Mouse (Mus musculus): Measurements from ENCODE around the gene Dpm2.

Gene Dpm2

DNA sequence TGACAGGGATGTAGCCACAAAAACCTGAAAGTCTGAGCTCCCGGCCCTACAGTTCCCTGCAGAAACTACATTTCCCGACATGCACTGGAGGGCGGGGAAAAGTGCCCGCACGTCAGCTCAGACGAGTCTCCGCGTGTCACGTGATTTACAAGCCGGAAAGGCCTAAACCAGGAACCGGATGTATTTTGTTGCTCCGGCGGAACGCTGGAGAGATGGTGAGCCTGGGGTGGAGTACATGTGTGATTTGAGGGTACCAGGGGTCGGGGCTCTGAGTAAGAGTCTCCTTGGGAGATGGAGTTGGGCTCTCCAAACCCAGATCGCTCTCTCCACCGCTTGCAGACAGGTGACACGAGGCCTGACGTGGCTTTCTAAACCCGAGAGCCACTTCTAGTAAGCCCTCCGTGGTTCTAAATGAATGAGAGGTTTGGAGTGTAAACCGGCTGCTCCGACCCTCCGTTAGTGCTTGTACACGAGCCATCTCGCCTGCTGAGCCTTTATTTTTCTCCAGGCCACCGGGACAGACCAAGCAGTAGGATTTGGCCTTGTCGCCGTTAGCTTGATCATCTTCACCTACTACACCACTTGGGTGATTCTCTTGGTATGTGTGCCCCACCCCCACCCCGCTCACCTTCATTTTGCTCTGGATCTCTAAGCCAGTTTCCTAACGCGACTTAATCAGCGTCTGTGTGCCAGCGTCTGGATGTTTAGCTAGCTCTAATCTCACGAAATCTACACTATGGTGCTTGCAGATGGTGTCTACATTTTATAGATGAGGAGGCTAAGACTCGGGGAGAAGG lies at the start of gene Dpm2:
Gene Dpm2 (plus strand): TSS at position 161 of the 797 bp plus-strand sequence.
- peak; percentile 82 for DNase-seq (ENCODE audit: extremely low spot score, low read depth, low spot score)

DNA sequence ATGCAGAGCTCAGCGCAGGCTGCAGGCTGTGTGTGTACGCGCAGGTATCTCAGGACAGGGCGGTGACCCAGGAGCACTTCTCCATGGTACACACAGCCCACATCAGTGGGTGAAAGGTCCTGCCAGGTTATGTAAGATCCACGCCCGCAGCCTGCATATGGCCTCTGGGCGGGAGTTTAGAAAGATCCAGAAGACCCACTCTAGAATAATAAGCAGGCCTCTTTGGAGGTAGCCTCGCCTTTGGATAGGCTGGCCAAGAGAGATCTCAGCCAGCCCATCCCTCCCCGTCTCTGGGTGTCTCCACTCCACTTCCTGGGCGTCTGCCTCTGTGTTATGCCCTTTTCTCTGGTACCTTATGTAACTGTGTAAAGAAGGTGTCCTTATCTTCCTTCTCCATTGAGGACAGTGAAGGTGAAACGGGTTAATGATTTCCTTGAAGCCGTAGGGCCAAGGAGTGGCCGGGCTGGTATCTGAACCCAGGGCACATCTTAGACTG lies 46.1 kb upstream of the Dpm2 start:
- DNase-seq (ENCODE audit: extremely low spot score, low read depth, low spot score) = no peak

DNA sequence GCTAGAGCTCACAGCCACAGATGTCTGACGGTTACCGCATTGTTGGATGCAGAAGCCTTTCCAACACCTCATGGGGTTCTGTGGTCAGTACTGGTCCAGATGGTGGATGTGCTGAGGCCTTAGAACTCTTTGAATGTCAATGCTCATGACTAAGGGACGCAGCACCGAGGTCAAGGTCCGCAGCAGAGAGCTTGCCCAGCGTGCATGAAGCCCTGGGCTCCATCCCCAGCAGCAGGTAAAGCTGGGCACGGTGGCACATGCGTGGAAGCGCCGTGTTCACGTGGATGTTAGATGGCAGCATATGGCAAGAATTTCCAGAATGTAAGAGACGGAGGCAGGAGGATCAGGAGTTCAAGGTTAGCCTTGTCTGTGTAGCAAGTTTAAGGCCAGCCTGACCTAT lies 44.8 kb upstream of the Dpm2 start:
- DNase-seq (ENCODE audit: extremely low spot score, low read depth, low spot score) = no peak

DNA sequence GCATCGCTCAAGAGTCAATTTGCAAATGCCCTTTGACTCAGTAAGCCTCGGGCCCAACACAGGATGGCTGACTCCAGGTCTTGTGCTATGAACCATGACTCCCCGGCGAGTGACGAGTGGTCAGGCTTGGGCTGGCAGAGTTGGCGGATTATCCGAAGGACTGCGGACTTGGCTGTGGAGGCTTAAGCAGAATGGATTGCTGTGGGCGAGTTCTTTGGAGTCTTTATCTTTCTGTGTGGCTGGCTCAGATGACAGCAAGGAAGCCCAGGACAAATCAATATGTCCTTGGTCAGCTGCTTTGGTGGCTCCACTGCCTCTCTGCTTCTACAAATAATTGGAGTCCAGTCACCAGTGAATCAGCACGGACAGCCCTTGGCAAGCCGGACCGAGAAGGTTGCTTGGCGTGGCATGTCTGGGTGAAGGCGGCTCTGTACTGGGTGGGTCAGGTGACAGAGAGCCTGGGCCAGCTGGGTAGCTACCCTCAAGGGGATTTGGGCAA lies 43.1 kb upstream of the Dpm2 start:
- no peak for DNase-seq (ENCODE audit: extremely low spot score, low read depth, low spot score)

DNA sequence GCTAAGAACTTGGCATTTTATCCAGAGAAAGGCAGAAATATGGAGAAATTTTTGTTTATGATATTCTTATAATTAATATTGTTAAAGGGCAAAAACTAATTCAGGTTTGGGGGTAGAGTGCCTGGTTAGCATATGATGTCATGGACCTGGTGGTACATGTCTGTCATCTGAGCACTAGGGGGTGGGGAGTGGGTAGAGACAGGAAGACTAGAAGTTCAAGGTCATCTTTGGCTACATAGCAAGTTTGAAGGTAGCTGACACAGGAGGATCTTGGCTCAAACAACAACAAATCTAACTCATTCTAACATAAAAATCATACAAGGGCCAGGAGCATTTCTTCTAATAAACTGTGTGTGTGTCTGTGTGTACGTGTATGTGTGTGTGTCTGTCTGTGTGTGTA lies 42.3 kb upstream of the Dpm2 start:
- DNase-seq (ENCODE audit: extremely low spot score, low read depth, low spot score) = no peak

DNA sequence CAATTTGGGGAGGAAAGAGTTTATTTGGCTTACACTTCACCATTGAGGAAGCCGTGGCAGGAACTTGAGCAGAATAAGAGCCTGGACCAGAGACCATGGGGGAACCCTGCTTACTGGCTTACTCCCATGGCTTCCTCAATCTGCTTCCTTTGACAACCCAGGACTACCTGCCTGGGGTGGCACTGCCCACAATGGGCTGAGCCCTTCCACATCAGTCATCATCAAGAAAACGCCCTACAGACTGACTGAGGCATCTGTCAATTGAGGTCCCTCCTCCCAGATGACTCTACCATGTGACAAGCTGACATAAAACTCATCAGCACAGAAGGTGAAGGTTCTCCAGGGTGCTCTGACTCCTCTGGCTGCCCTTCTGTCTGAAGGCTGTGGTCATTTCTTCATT lies 40.2 kb upstream of the Dpm2 start:
- DNase-seq (ENCODE audit: extremely low spot score, low read depth, low spot score) = no peak

DNA sequence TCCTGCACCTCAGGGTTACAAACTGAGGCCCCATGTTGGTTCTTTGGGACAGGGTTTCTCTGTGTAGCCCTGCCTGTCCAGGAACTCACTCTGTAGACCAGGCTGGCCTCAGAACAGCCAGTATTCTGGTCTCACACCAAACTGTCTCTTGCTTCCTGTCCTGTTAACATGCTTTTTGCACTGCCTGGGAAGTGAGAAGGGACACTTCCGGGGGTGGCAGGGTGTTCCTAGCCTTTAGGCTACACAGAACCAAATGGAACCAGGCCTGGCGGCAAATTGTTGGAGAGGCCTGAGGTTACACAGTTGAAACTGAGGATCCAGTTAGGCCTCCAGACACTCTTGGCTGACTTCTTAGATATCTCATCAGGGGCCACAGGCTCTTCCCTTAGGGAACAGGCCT lies 37.5 kb upstream of the Dpm2 start:
- no peak for DNase-seq (ENCODE audit: extremely low spot score, low read depth, low spot score)

DNA sequence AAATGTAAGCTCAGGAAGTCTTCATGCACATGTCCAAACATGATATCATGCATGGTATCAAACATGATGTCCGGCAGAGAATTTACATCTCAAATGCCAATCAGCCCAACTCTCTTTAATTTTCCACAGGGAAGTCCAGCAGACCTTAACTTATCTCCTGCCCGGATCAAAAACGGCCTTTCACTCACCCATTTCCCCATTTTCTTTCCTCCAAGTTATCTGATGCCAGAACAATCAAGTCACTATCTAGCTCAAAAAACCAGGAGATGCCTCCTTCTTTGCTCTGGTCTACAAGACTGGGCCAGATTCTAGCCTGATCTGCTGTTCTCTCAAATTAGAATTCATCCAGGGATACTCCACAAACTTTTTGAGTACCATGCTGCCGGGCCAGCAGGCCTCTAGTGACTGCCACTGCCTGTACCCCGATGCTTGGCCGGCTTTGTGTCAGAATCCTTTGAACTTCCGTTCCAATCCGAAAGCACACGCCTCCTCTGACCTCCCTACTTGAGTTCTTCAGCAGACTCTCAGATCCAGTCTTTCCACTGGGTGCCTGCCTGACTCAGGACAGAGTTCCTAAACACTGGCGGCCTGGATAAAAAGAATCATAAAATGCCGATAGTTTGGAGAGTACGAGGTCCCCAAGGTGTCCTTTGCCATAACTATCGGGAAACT lies 36.5 kb upstream of the Dpm2 start:
- DNase-seq (ENCODE audit: extremely low spot score, low read depth, low spot score) = no peak

DNA sequence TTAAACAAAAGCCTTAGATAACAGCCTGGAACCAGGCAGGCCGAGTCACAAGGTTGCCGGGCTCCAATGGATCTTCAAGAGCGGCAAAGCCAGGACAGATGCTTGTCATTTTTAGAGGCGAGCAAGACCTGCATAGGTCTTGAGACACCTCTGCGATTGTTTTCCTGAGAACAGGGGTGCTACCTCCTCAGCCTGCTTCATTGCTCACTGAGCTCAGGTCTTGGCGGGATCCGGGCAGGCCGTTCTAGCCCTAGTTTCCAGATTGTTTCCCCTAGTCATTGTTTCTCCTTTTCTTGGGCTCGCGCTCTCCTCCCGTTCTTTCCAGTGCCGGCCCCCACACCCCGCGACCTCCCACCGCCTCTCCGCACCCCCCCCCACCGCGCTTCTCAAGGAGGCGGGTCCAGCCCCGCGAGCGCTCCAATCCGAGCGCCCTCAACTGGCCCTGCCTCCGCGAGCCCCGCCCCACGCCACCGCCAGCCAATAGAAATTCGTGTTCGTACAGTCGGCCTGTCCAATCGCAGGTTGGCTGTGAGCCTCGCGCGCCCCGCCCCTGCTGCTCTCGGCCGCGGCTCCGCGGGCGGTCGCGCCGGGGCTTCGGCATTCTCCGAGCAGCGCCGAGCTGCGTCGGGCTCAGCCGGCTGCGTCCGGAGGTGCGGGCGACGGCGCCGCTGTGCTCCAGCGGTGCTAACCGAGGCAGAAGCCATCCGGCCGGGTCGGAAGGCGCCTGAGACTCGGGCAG lies 35.8 kb upstream of the Dpm2 start, which contains the start of gene Fam102a:
Gene Fam102a (plus strand): TSS at position 600 of the 739 bp plus-strand sequence.
- DNase-seq (ENCODE audit: extremely low spot score, low read depth, low spot score) = no peak

DNA sequence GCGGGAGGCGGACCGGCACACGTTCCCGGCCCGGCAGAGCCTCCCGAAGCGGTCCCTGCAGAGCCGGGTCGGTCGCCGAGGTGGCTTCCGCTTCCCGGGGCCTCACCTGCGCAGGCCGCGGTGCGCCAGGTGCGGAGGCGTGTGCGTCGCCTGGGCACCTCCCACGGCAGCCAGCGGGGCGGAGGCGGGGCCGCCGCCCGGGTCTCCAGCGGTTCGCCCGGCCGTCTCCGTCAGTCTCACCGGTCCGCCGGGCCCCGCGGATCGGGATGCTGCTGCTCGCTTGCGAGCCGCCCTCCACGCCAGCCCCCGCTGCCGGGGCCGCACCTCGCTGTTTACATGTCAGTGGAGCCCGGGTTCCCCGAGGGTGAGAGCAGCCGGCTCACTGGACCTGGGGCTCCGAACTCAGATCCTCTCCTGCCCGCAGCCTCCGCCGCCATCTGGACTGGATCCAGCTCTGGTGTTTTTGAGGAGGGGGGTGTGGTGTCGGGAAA lies 35.1 kb upstream of the Dpm2 start:
- no peak for DNase-seq (ENCODE audit: extremely low spot score, low read depth, low spot score)

DNA sequence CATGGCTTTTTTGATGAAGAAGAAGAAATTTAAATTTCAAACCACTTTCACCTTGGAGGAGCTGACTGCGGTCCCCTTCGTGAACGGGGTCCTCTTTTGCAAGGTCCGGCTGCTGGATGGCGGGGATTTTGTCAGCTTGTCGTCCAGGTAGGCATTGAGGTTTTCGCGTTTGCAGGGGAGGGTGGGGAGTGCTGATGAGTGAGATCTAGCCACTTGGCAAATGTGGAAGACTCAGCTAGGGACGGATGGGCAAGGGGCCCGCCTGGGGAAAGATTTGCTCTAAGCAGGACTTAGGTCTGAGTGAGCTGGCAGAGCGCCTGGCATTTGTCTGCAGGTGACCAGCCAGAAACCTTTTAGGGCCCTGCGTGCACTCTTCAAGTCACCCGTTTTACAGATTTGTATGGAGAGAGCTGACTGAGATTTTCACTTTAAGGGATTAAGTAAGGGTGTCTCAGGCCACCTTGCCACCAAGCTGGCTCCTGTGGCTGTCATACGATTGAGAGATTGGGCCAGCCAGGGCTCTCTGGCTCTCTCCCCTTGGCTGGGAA lies 34.5 kb upstream of the Dpm2 start:
- DNase-seq (ENCODE audit: extremely low spot score, low read depth, low spot score) = no peak

DNA sequence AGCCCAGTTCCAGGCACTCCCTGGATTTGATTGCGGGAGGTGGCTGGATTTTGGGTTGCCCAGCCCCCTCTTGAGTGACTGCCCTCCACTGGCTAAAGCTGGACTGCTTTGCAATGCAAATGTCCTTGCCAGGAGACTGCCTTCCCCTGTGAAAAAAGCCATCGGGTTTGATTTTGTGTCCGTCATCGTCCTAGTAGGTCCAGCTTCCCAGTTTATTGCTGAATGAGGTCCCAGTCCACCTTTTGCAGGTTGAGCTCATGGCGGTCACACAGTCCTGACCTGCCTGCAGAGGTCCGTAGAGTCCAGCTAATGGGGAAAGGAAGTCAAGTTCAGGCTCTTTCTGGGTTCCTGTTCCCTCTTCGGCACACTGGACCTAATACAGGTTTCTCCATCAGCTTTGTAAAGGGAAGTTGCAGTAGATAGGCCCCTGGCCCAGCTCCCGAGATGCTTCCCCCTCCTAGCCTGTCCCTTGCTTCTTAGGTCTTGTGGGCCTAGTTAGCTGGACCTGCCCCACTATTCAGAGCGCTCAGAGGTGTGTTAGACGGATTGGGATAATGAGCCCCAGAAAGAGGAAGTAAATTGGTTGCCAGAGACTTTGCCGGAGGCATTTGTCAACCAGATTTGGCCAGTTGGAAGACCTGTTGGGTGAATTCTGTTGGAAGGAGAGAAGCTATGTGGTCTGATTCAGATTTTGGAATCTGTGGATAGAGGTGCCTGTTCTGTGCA lies 33.9 kb upstream of the Dpm2 start:
- DNase-seq (ENCODE audit: extremely low spot score, low read depth, low spot score) = no peak

DNA sequence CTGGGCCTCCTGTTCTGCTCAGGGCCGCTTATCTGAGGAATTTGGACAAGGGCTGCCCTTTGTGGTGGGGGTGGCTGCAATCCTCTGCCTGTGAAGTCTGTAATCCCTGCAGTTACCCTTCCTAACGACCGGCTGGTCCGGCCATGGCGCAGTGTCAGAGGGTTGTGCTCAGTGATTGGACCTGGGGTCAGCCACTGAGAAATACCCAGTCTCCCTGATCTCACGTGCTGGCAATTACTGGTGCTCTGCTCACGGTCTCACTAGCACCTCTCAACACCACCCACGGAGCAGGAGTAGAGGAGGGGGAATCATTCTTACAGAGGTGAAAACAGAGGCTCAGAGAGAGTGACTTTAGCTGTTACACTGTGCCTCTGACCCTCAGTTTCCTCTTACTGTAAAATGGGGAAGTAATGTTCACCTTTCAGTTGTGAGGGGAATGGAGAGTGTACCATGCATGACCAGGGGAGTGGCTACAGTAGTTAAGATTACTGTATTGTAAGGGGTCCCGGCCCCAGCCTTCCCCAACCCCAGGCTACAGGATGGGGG lies 33.2 kb upstream of the Dpm2 start:
- DNase-seq (ENCODE audit: extremely low spot score, low read depth, low spot score) = no peak

DNA sequence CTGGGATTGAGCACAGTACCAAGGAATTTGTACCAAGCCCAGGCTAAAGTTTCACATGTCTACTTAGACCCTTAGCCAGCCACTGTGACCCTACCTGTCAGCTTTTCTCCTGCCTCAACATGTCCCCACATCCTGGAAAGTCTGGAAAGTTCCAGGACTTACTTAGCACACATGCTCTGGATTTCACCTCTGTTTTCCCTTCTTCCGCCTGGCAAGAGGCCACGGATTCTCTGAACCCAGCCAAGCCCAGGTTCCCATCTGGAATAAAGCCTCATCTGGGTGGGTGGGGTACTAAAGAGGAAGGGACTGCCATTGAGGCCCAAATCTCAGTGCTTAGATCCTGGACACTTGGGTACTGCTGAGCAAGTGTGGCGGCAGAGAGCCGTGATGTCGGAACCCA lies 32.7 kb upstream of the Dpm2 start:
- no peak for DNase-seq (ENCODE audit: extremely low spot score, low read depth, low spot score)

DNA sequence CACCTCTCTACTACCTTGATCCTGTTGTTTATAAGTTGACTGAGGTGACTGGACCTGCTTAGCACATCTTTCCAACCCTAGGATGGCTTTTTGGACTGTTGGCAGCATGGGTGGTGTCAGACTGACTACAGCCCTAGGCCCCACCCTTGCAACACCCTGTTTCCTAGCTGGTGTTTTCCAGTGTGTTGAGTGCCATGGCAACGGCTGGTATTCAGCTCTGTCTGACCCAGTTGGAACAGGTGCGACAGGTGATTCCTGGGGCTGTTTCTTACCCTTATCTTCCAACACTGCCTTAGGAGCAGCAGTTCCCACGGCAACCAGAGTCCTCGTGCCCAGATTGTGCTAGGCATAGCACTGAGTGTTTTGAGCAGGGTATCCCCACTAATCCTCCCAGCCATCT lies 32.2 kb upstream of the Dpm2 start:
- DNase-seq (ENCODE audit: extremely low spot score, low read depth, low spot score) = no peak

DNA sequence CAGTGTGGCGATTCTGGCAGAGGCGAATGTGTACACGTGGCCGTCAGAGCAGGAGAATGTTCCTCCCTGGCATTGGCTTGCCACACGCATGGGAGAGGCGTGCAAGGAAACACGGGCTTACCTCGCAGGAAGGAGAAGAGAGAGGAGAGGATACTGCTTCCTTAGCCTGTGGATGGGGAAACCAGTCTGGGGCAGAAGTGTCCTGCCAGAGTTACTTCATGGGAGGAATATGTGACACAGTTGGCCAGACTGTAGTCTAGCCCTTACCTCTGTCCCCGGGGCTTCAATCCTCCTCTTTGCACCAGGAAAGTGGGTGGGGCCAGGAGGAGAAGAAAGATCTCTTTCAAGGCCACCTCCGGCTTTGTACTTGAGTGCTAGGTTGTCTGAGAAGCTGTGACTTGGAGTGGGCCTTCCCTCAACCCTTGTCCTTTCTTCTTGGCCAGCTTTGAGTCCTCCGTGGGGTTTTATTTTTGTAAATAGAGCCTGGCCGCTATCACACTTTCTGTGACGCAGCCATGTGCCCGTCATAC lies 31.1 kb upstream of the Dpm2 start:
- DNase-seq (ENCODE audit: extremely low spot score, low read depth, low spot score) = no peak

DNA sequence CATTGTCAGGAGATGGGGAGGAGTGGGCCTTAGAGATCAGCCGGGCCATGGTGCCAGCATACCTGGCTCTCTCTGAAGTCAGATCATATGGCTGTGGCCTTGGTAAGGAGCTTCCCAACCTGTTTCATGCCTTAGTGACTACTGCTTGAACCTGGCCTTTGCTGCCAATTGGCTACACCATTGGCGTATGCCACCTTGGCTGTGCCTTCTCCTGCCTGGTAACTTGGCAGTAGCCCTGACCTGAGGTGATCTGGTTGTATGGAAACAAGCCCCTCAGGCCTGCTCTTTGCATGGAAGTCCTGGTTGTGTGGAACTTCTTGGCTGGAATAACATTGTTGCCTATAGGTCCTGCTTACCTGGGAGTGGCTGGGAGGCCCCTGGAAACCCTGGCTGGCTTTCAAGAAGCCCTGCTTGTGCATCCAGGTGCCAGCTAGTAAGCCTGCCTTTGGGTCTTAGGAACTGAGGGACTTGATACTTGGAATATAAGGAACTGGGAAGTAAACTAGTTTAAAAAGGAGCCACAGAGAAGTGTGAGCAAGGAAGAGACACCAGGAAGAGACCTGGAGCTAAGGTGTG lies 29.2 kb upstream of the Dpm2 start:
- DNase-seq (ENCODE audit: extremely low spot score, low read depth, low spot score) = no peak

DNA sequence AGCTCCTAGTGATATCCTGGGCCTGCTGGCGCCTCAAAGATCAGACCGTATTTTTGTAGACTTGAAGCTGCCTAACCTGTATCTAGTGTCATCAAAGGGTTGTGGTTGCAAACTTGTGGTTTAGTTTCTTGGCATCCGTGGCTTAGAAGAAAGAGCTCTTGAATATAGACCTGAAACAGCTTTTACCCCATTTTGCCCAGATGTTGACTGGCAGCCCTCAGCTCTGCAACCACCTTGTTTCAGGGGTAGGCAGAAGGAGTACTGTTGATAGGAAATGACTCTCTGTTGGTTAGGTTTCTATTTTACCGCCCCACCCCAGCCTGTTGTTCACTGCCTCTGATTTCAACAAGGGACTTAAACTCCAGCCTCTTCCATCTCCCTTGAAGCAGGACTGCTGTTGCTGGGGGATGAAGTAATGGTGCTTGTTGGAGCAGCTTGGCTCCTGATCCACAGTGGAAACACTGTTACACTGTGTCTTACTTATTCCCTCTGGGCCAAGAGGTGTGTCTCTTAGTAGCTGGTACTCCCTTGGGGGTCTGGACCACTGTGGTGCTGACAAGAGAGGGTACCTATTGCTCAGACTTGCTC lies 28.6 kb upstream of the Dpm2 start:
- DNase-seq (ENCODE audit: extremely low spot score, low read depth, low spot score) = no peak

DNA sequence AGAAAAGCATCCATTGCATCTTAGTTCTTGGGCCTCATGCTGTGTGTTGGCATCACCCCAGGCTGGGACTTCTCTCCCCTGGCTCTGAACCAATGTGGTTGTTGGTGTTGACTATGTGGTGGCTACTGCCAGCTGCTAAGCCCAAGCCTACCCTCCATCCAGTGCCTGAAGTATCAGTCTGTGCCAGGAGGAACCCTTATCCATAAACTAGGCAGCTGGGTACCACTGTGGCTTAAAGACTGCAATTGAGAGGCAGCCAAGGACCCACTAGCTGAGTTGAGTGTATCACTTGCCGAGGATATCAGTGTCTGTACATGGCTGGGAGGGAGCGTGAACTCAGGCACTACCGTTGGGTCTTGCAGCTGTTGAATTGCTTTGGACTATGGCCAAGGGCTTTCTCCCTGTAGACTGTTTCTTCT lies 27.6 kb upstream of the Dpm2 start:
- DNase-seq (ENCODE audit: extremely low spot score, low read depth, low spot score) = no peak

Measured in hindlimb bud, embryonic 11.5 days (tissue).